Mouse (Mus musculus) myocyte (in vitro differentiated cells): ENCODE data around the gene Rapgef5. TPM values are rescaled to one million over a fixed set of nuclear protein-coding genes. Genes with fewer than 3 reads are reported as not detected.

Experiments used
- H3K27me3 ChIP-seq: one replicate; pipeline ENCODE4 v1.6.1; 2011; ENCODE audit not compliant: control insufficient read depth, insufficient read depth, insufficient read length
- H3K36me3 ChIP-seq: one replicate; pipeline ENCODE4 v1.6.1; 2011; ENCODE audit not compliant: control insufficient read depth, insufficient read depth
- H3K4me2 ChIP-seq: one replicate; pipeline ENCODE4 v1.6.1; 2011; ENCODE audit warnings: low read depth, control low read depth
- H3K4me3 ChIP-seq: one replicate; pipeline ENCODE4 v1.5.1; 2011; ENCODE audit warnings: mild to moderate bottlenecking, control low read depth, moderate library complexity
- H3K79me2 ChIP-seq: one replicate; pipeline ENCODE4 v1.6.1; 2011; ENCODE audit not compliant: control insufficient read depth, insufficient read depth
- H3ac ChIP-seq: one replicate; pipeline ENCODE4 v1.6.1; 2011; ENCODE audit not compliant: control insufficient read depth, insufficient read length
- CEBPB ChIP-seq: IDR thresholded peaks from 2 replicates; pipeline ENCODE4 v1.6.1; 2011; ENCODE audit warnings: mild to moderate bottlenecking, moderate library complexity; ENCODE audit not compliant: poor library complexity, insufficient read depth, severe bottlenecking
- E2F4 ChIP-seq: IDR thresholded peaks from one replicate; pipeline ENCODE4 v1.6.1; 2011; ENCODE audit warnings: mild to moderate bottlenecking, control low read depth, moderate library complexity; ENCODE audit not compliant: insufficient read depth
- MAX ChIP-seq: IDR thresholded peaks from one replicate; pipeline ENCODE4 v1.6.1; 2011; ENCODE audit warnings: low read depth, mild to moderate bottlenecking, control low read depth
- MYOD1 ChIP-seq, 3 experiments: IDR thresholded peaks; one replicate each; pipeline ENCODE4 v1.6.1; 2011; ENCODE audit warnings: control low read depth in 2 of 3, low read depth in 2 of 3, mild to moderate bottlenecking in 2 of 3, moderate library complexity in 1 of 3; ENCODE audit not compliant: insufficient read length in 2 of 3, control insufficient read depth in 1 of 3
- MYOG ChIP-seq, 3 experiments: IDR thresholded peaks; one replicate each; pipeline ENCODE4 v1.6.1; 2011; ENCODE audit warnings: control low read depth in 2 of 3, low read depth in 2 of 3, mild to moderate bottlenecking in 2 of 3; ENCODE audit not compliant: insufficient read length in 2 of 3, control insufficient read depth in 1 of 3, insufficient read depth in 1 of 3
- POLR2A ChIP-seq: IDR thresholded peaks from one replicate; pipeline ENCODE4 v1.6.1; 2011; ENCODE audit warnings: low read depth, mild to moderate bottlenecking, control low read depth, moderate library complexity; ENCODE audit not compliant: insufficient read length
- POLR2AphosphoS2 ChIP-seq: IDR thresholded peaks from one replicate; pipeline ENCODE4 v1.6.1; 2011; ENCODE audit warnings: low read depth, control low read depth; ENCODE audit not compliant: insufficient read length
- REST ChIP-seq: IDR thresholded peaks from one replicate; pipeline ENCODE4 v1.6.1; 2011; ENCODE audit warnings: mild to moderate bottlenecking, control low read depth, moderate library complexity; ENCODE audit not compliant: insufficient read depth, insufficient read length
- SRF ChIP-seq: IDR thresholded peaks from one replicate; pipeline ENCODE4 v1.6.1; 2011; ENCODE audit warnings: low read depth; ENCODE audit not compliant: control insufficient read depth, insufficient read length
- TCF12 ChIP-seq: IDR thresholded peaks from one replicate; pipeline ENCODE4 v1.6.1; 2011; ENCODE audit warnings: mild to moderate bottlenecking, control low read depth; ENCODE audit not compliant: poor library complexity, insufficient read depth, severe bottlenecking
- TCF3 ChIP-seq: IDR thresholded peaks from one replicate; pipeline ENCODE4 v1.6.1; 2011; ENCODE audit warnings: low read depth, control low read depth; ENCODE audit not compliant: insufficient read length
- USF1 ChIP-seq: IDR thresholded peaks from one replicate; pipeline ENCODE4 v1.6.1; 2011; ENCODE audit warnings: low read depth, mild to moderate bottlenecking, control low read depth, moderate library complexity
- polyA plus RNA-seq: library from polyadenylated mRNA; unstranded; fragments of >200 nt; fragmentation: generic; extraction: Trizol; gene quantifications from one replicate; pipeline ENCODE4 v1.2.1, GENCODE M21; 2012; ENCODE audit warnings: missing spikeins

The Rapgef5 gene
- polyA plus RNA-seq, 1 experiment = 0.01 TPM

DNA sequence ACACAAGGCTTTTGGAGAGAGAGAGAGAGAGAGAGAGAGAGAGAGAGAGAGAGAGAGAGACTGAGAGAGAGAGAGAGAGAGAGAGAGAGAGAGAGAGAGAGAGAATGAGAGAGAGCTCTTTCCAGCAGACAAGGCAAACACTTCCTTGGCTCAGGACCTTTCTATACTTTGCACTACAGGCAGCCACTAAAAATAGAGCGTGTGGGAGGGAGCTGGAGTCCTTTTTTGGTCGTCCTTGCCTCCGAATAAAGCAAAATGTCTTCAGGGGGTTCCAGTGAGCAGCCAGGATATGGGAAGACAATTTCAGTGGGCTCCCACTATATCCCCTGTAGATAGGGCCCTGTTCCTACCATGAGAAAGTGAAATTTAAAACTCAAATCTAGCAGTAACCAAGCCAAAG is 33.6 kb upstream of the Rapgef5 start:
- no peaks in the 10 kb centered on the region for H3K36me3 ChIP-seq
- TF ChIP-seq SRF = no peak
- no peak for TF ChIP-seq POLR2A
- no peak for TF ChIP-seq CEBPB
- no peak for TF ChIP-seq TCF3
- no peak for TF ChIP-seq MAX
- TF ChIP-seq USF1 = no peak
- TF ChIP-seq MYOG (IDR thresholded peaks at IDR 0.05; ENCODE audit: control insufficient read depth in 1 of 3, insufficient read depth in 1 of 3, insufficient read length in 2 of 3, low read depth in 2 of 3) = no peak
- no peak for TF ChIP-seq E2F4
- TF ChIP-seq POLR2AphosphoS2 = no peak
- no peak for TF ChIP-seq TCF12
- TF ChIP-seq MYOD1 (IDR thresholded peaks at IDR 0.05; ENCODE audit: control insufficient read depth in 1 of 3, insufficient read length in 2 of 3, low read depth in 2 of 3) = no peak
- TF ChIP-seq REST = no peak
- H3K4me2 ChIP-seq = no peak overlapping the region
- no peak overlapping the region for H3K4me3 ChIP-seq
- H3K27me3 ChIP-seq = no peaks in the 10 kb centered on the region
- no peaks in the 10 kb centered on the region for H3K79me2 ChIP-seq
- no peak overlapping the region for H3ac ChIP-seq

DNA sequence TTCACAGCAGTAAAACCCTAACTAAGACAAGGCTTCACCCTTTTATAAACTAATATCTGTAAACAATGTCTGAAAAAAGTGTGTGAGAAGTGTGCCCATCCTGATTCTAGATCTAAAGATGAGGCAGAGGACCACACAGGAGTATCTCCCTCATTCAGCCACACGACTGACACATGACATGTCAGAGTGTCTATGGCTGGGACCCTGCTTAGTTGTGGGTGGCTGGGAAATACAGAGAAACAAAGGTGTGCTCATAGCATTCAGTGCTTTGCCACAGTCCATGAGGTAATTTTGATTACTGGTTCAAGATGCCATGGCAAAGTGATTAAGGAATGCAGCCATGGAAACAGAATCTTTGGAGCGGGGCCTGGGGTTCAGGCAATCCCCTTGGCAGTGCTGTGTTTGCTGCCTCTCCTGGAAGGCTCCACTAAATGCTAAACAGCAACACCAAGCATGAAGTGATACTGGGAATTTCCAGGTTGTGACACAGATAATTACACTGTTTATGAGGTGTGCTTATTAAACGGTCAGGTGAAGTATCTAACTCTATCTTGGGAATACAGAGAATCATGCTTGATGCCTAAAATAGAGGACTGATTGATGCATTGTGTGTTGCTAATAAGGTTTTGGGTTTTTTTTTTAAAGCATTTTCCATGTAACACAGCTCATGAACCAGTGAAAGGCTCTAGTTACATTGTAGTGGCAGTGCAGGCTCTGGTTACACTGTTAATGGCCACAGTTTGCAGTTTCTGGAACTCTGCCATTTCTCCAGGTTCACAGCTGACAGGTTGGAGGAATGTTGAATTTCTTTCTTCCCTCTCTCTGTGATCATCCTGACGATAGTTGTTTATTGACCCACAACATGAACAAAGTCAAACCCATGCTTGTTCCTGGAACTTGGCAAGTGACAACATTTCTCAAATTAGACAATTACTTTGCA is 29.9 kb upstream of the Rapgef5 start:
- Histone ChIP-seq H3K27me3 (no peaks in the 10 kb centered on the region), H3K4me2 (no peak overlapping the region), H3K36me3 (no peaks in the 10 kb centered on the region), H3ac (no peak overlapping the region), H3K79me2 (no peaks in the 10 kb centered on the region), H3K4me3 (no peak overlapping the region)
- TF ChIP-seq E2F4 (no peak), MYOG (IDR thresholded peaks at IDR 0.05; ENCODE audit: control insufficient read depth in 1 of 3, insufficient read depth in 1 of 3, insufficient read length in 2 of 3, low read depth in 2 of 3) (no peak), POLR2AphosphoS2 (no peak), POLR2A (no peak), TCF12 (no peak), MYOD1 (IDR thresholded peaks at IDR 0.05; ENCODE audit: control insufficient read depth in 1 of 3, insufficient read length in 2 of 3, low read depth in 2 of 3) (no peak), CEBPB (no peak), MAX (no peak), REST (no peak), TCF3 (no peak), USF1 (no peak), SRF (no peak)

DNA sequence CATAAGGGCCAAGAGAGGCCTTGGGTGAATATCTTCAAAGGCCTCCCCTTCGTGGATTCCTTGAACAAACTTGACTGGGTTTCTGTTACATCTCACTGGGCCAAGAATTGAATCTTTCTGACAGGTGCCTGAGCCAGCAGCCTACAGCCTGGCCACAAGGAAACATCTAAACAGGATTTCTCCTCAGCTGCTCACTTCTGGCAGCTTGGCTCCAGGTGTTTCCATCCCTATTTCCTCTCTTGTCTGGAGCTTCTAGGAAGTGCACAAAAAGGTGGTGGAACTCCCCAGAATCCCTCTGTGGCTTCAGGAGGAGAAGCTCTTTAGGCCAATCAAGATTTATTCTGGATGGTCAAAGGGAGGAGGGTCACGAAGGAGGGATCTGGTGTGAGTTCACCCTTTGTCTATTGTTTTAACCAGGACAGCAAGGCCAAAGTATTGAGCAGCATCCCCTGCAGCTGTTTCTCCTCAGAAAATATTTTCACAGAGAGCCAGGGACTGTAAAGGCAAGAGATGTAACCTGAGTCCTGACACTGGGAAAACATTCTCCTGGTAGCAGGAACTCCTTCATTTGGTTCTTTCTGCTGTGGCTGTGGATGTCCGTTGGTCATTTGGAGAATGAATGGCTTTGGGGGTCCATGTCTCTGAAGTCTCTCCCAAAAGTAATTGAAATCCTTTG is 19.6 kb upstream of the Rapgef5 start:
- TF ChIP-seq REST (no peak), SRF (no peak), POLR2A (no peak), USF1 (no peak), E2F4 (no peak)
- Histone ChIP-seq H3K27me3 (no peaks in the 10 kb centered on the region), H3K4me2 (no peak overlapping the region), H3K4me3 (no peak overlapping the region), H3ac (no peak overlapping the region), H3K79me2 (no peaks in the 10 kb centered on the region), H3K36me3 (no peaks in the 10 kb centered on the region)

DNA sequence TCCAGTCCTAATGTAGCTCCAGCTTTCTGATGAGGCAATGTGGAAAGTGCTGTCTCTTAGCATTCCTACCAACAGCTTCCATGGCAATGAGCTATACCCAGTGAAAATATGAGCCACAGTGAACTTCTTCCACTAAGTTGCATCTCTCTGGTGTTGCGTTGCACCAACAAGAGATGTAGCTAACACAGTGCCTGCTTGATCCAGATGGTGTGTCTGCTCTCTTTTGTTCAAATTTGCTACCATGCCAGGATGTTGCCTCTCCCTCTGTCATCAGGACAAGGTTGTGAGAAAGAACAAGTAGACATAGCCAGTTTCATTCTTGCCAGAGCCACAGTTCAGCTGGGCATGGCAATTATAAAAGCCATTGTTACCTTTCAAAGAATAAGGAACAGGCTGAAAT is 18.9 kb upstream of the Rapgef5 start:
- no peak overlapping the region for H3K4me2 ChIP-seq
- H3K36me3 ChIP-seq = no peaks in the 10 kb centered on the region
- no peak overlapping the region for H3K4me3 ChIP-seq
- H3K27me3 ChIP-seq = no peaks in the 10 kb centered on the region
- TF ChIP-seq USF1 (no peak), REST (no peak), TCF3 (no peak), MYOG (IDR thresholded peaks at IDR 0.05; ENCODE audit: control insufficient read depth in 1 of 3, insufficient read depth in 1 of 3, insufficient read length in 2 of 3, low read depth in 2 of 3) (no peak), CEBPB (no peak), TCF12 (no peak), POLR2AphosphoS2 (no peak), POLR2A (no peak), E2F4 (no peak), MAX (no peak), SRF (no peak), MYOD1 (IDR thresholded peaks at IDR 0.05; ENCODE audit: control insufficient read depth in 1 of 3, insufficient read length in 2 of 3, low read depth in 2 of 3) (no peak)
- no peaks in the 10 kb centered on the region for H3K79me2 ChIP-seq
- no peak overlapping the region for H3ac ChIP-seq
